Mouse (Mus musculus) Muller cell, postnatal 12 days (primary cell): Measurements from ENCODE around the gene Tle4.
"Not testable (repeated sequence)": the region's sequence is repeated elsewhere in the genome, so short reads cannot be mapped to it uniquely, and the experiment has no call there.

Experiments used
- DNase-seq: peaks from one replicate; pipeline ENCODE4 v3.0.0-alpha.2; 2015; ENCODE audit errors: inconsistent ontology term

Gene Tle4

DNA sequence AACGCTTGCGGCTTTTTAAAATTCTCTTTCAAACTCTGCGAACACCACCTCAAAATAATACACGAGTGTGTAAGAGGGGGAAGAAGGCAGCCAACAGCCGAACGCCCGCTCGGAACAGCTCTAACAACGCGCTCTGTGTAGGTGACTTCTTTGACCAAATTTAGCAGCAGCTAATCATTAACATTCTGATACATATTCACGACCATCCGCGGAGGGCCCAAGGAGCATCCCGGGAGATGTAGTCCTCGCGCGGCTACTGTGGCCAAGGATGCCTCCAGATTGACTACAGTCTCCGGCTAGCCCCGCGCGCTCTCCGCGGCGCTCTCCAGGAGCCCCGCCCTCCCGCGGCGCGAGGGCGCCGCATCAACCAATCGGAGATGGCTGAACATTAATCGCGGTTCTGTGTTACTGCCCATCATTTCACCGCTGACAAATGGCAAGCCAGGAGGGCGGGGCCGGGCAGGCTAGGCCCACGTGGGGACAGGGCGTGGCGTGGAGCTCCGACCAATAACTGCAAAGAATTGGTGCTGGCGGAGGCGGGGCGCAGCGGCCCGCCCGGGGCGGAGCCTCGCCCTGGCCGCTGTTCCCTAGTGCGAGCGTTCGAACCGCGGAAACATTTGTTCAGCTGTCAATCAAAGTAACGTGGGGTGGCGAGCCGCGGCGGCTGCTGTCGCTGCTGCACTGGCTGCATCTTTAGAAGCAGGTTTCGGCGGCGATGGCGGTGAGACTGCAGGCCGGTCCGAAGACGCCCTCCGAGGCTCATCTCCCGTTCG lies at the start of gene Tle4:
Gene Tle4 (minus strand): TSS at position 135 of the 773 bp plus-strand sequence.
- peak; percentile 100 for DNase-seq

- DNase-seq, result peak; percentile 20
Measured at GRCm38 (mm10) chr19:14645666-14646065, 47.8 kb upstream of the Tle4 start.

GRCm38 (mm10) chr19:14644756-14645155 lies 46.9 kb upstream of the Tle4 start:
- DNase-seq, result no peak

- not testable (repeated sequence) for DNase-seq
Measured at GRCm38 (mm10) chr19:14643091-14643490, 45.2 kb upstream of the Tle4 start.

- DNase-seq, result no peak
Measured at GRCm38 (mm10) chr19:14642663-14643062, 44.8 kb upstream of the Tle4 start.

DNA sequence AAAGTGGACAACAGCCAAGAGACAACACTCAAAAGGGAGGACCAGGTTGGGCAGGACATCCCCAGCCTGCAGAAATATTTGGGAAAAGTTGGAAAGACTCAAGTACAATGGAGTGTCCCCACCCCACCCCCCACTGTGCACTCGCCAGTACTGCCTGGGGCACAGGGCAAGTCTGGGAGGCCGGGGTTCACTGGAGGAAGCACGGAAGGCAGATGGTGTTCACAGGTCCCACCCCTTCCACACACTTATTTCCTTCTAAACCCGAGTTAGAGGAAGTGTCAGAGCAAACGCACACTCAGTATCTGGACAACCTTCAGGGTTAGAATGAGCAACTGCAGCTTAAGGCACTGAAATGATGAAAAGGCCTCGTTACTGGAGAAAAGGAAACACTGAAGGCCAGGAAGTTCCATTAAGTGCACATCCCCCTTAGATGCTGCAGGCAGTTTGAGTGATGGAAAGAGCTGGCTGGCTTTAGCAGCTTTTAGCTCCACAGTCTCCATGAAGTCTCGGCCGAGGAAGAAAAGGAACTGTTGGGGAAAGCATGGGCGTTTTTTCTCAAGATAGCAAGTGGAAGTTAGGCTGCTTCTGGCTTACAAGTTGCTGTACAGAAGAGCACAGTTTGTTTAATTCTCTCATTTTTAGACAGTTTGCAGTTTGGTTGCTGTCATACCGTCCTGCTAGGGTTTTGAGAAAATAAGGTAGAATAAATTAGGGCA lies 37.5 kb upstream of the Tle4 start:
- DNase-seq, result no peak

- no peak for DNase-seq
Measured at GRCm38 (mm10) chr19:14623355-14623754, 25.5 kb upstream of the Tle4 start.

GRCm38 (mm10) chr19:14620534-14620933 lies 22.7 kb upstream of the Tle4 start:
- peak; percentile 77 for DNase-seq

- DNase-seq, result no peak
Measured at GRCm38 (mm10) chr19:14619814-14620213, 22.0 kb upstream of the Tle4 start.

DNA sequence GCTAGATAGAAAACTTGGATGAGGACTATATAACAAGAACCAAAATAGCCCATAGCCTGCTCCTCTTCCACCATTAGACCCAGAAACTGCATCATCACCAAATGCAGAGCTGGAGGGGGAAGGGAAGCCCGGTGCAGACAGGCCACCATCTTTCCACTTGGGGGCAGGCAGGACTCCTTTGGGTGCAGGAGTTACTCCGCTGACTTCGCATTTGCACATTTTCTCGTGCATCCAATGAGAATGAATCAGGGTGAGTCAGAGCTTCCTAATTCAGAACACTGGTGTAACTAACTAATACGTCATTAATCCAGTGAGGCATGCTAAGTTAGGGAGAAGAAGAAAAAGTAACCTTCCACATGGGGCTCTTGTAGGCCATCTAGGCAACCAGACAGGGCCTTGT lies 17.0 kb upstream of the Tle4 start:
- no peak for DNase-seq

DNA sequence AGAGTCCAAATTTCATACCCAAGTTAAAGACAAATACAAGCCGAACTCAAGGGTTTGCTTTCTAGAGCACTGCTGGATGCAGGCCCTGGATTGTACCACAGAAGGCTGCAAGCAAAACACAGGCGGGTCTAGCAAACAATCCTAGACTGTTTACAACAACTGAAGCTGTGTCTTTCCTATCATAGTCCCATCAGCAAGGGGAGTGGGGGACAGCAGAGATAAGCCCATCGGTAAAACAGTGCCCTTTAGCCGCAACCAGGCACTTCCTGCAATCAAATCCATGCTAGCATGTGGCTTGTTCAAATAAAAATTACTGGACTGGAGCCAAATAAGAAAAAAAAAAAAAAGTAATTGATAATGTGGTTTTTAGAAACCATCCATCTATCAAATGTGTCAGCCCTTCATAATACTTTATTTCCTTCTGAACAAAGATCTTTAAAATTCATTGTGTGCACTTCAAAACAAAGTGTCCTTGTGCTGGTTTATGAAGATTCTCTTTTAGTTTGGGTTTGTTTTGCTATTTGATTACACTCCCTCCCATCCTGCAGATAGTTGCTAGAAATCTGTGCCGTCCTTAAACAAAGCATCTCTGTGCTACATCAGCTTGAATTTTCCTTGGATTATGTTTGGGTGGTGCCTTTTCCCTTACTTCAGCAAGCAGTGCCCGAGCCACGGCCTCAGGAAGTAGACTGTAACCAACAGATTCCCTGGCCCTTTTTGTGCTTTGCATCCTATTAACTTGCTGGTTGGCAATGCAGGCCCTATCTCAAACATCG lies 12.9 kb upstream of the Tle4 start:
- no peak for DNase-seq

DNA sequence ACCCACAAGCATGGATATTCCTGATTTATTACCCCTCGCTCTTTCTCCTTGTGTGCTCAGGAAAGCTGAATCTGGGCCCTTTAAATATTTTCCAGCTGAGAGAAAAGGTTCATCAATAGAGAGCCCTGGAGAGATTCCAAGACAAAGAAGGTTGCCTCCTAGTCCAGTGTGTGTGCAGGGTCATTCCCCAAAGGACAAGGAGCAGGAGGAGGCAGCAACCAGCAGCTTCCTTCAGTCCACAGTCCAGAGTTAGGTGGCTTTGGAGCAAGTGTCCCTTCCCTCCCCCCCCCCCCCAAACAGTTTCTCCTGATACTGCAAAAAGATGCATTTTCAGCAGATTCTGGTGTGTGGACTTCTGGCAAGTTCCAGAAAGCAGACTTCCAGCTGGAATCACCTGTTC lies 3.0 kb upstream of the Tle4 start:
- no peak for DNase-seq

GRCm38 (mm10) chr19:14600354-14600753 lies 2.5 kb upstream of the Tle4 start:
- no peak for DNase-seq

DNA sequence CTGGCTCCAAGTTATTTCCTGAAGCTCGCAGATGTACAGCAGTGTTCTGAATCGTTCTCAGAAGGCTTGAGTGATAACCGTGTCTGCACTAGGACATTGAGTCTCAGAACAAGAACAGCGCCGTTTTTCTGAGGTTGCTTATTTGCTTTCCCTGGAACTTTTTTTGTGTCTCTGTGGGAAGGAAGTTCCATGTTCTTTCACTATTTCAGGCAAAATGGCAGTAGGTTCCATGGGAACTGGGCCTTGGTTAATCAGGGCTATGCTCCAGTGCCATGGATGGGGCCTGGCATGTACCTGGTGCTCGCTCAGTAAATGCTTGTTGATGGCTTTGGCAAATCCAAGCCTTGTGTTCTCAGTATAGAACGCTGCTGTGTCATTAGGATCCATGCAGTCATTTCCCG lies 2.0 kb upstream of the Tle4 start:
- DNase-seq, result no peak

- DNase-seq, result no peak
Measured at GRCm38 (mm10) chr19:14598690-14599288, 938 bp upstream of the Tle4 start.

DNA sequence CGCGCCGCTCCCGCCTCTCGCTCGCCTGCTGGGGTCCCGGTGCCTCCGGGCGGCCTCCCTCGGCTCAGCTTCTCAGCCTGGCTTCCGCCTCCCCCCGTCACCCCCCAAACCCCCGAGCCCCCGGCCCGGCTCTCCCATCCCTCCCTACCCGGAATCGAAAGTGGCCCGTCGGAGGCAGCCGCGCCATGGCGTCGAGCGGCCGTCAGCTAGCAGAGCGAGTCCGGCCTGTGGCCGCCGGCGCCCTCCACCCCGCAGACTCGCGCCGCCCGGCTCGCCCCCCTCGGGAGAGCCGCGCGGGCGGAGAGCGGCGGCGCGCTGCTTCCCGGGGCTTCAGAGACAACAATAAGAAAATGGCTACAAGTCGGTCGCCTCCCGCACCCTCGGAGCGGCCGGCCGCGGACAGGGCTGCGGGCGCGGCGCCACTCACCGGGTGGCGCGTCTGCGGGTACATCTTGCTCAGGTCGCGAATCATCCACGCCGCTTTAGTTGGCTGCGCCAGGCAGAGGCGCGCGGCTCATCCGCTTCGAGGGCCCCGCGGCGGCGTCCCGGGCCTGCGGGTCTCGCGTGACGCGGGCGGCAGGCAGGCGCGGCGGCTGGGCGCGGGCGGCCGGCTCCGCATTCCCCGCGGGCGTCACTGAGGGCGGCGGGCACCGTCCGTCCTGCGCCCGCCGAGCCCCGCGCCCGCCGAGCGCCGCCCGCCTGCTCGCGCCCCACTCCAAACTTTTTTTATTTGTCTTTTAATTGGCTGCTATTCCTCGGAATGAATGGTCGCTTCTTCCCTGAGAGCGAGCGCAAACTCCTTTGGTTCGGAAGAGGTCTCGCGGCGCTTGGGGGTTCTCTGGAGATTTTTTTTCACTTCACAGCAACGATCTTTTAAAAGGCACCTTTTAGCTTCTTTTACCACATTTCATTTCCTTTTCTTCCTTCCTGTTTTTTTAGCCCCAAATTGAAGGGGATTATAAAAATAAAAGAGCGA lies 622 bp downstream of the Tle4 start:
- peak; percentile 62 for DNase-seq

- DNase-seq, result no peak
Measured at GRCm38 (mm10) chr19:14596358-14596940, 1.4 kb downstream of the Tle4 start.

DNA sequence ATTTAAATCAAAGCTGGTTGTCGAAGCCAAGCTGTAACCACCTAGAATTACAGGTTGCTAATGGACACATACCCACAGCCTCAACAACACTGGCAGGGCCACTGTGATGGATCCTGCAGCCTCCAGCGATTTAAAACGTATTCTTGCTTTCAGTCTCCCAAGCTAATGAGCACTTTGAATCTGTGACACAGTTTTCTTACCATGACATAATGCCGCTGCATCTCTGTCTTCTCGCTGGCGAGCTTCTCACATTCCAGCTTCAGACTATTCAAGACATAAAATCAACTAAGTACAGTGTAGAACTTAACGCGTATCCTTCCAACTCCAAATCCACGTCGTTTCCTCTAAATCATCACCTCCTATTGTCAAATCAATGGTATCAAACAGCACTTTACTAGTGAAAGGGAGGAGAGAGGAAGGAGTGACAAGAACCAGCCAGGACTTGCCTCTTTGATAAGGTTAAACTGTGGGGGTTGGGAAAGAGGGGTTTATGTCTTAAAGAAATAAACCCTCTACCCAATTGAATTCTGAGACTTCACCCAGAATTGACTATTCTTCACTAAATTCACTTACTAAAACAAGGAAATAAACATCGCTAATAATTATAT lies 2.4 kb downstream of the Tle4 start:
- DNase-seq, result peak; percentile 52

DNA sequence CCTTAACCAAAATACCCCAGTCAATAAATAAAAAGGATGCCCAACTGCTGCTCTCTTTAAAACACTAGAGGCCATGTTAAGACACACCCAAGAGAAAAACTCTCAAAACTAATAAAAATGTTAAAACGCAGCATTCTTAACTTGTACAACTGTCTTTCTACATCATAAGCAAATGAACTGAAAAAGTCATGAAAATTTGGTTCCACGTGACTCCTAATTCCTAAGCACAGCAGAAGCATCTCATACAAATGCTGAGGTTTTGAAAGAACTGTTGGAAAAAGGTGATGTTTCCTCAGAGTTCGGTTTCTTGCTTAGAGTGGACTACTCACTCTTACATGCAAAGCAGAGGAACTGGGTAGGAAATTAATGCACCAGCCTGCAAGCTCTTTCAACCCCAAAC lies 3.3 kb downstream of the Tle4 start:
- no peak for DNase-seq
